ENCODE assay signal across 13 mouse cellular contexts in genomic region chr10:127519903-127520713, GRCm38 (mm10). TPM values are rescaled to one million over a fixed set of nuclear protein-coding genes. Genes with fewer than 3 reads are reported as not detected.
DNase-seq lines count a peak whose midpoint lies in the region; TF ChIP-seq lines count a peak whose summit lies in the region.
"Had no signal": no experiment of that assay in that cellular context is flagged by ENCODE, and none has a peak within 500 bp of the region (broad histone marks: within the 10 kb centered on the region; RNA-seq: fewer than 3 reads in every experiment).

No protein-coding gene starts in this region.

- H3K4me1 ChIP-seq in kidney, adult 2 months (ENCODE audit: control insufficient read depth, insufficient read depth, low read length): peaks cover 15% of the 10 kb centered on the region; the same call in 1 of the 2 replicates
- H3K4me1 ChIP-seq in embryonic fibroblast, embryonic 13.5 days (ENCODE audit: control insufficient read depth, insufficient read depth, low read length): no peaks in the 10 kb centered on the region; the same call in 1 of the 2 replicates

- TF ChIP-seq POLR2A in kidney, adult 2 months (IDR thresholded peaks at IDR 0.05; ENCODE audit: low read depth, low read length): no peak
- no peak for TF ChIP-seq POLR2A in embryonic fibroblast, embryonic 13.5 days (IDR thresholded peaks at IDR 0.05; ENCODE audit: low read depth, low read length)

- H3K27me3 ChIP-seq in kidney, adult 2 months (replicated peaks; ENCODE audit: control insufficient read depth, insufficient read depth, low read length): 0 out of 2 replicates have a peak, but pooled peaks cover under 1% of the 10 kb centered on the region

- peak overlapping the region; percentile 42; the same call in 1 of the 2 replicates for H3K4me3 ChIP-seq in kidney, adult 2 months (ENCODE audit: insufficient read depth, low read depth, low read length)
- peak overlapping the region; percentile 89; the same call in 1 of the 2 replicates for H3K4me3 ChIP-seq in embryonic fibroblast, embryonic 13.5 days (ENCODE audit: insufficient read depth, low read length)

- 85% methylated on average over 37 of the region's 37 CpGs for WGBS in kidney, adult 2 months

- peak; percentile 55 for DNase-seq in cerebellum, adult 9-11 months
- DNase-seq in cerebellum, adult 8-10 months: no peak
- DNase-seq in kidney, adult 2 months: no peak
- DNase-seq in kidney, postnatal 36 days: no peak
- DNase-seq in A20 (ENCODE audit: low read depth, low spot score): peak; percentile 41
- no peak for DNase-seq in ovary, adult 18-20 months (ENCODE audit: low spot score)
- no peak for DNase-seq in layer of hippocampus, postnatal 14 days (ENCODE audit: low spot score in 2 of 2)
- DNase-seq: adrenal gland, postnatal 25 days; cerebellum, adult 9-10 months; lung, adult 18-20 months; midbrain, embryonic 14.5 days had no signal

- TF ChIP-seq CTCF in kidney, adult 2 months (conservative IDR thresholded peaks at IDR 0.05; ENCODE audit: insufficient read depth, insufficient read length, low read depth, low read length): no peak
- no peak for TF ChIP-seq CTCF in embryonic fibroblast, embryonic 13.5 days (IDR thresholded peaks at IDR 0.05; ENCODE audit: borderline replicate concordance, insufficient read depth, low read length)

- peak overlapping the region; percentile 80; the same call in 1 of the 2 replicates for H3K27ac ChIP-seq in kidney, adult 2 months (ENCODE audit: insufficient read depth, low read depth, low read length)
- no peak overlapping the region for H3K27ac ChIP-seq in embryonic fibroblast, embryonic 13.5 days (ENCODE audit: insufficient read depth, low read length)
- H3K27ac ChIP-seq: hindbrain, postnatal 0 days had no signal

- H3K36me3 ChIP-seq in kidney, adult 2 months (ENCODE audit: control insufficient read depth, insufficient read depth, low read length): 0 out of 2 replicates have a peak, but pooled peaks cover 1% of the 10 kb centered on the region

RNA-seq across cellular contexts. Expression of gene Shmt2, which starts 2.1 kb away (rescaled TPM):
- polyA plus RNA-seq in kidney, adult 2 months (2012; rRNA removed): 232 and 274 TPM in 2 replicates
- polyA plus RNA-seq in embryonic fibroblast, embryonic 13.5 days (2011; ENCODE audit: insufficient read length, low read depth, missing spikeins): 147 and 169 TPM in 2 replicates
- 10 to 100 TPM; 33.0 to 35.5 TPM for total RNA-seq in layer of hippocampus, postnatal 14 days (2021)

RNA-seq across cellular contexts. Expression of gene Ndufa4l2, which starts 5.3 kb away (rescaled TPM):
- polyA plus RNA-seq in kidney, adult 2 months (2012; rRNA removed): 24.4 and 27.4 TPM in 2 replicates
- 1.4 and 3.4 TPM in 2 replicates for polyA plus RNA-seq in embryonic fibroblast, embryonic 13.5 days (2011; ENCODE audit: insufficient read length, low read depth, missing spikeins)
- total RNA-seq in layer of hippocampus, postnatal 14 days (2021): 1 to 10 TPM; 4.8 to 6.9 TPM

RNA-seq across cellular contexts. Expression of gene Nxph4, which starts 14.3 kb away (rescaled TPM):
- 2.0 and 2.2 TPM in 2 replicates for polyA plus RNA-seq in kidney, adult 2 months (2012; rRNA removed)
- 1.1 and 1.8 TPM in 2 replicates for polyA plus RNA-seq in embryonic fibroblast, embryonic 13.5 days (2011; ENCODE audit: insufficient read length, low read depth, missing spikeins)
- total RNA-seq in layer of hippocampus, postnatal 14 days (2021): 1 to 10 TPM; 2.7 TPM

RNA-seq across cellular contexts. Expression of gene Stac3, which starts 18.6 kb away (rescaled TPM):
- 1.2 and 3.0 TPM in 2 replicates for polyA plus RNA-seq in kidney, adult 2 months (2012; rRNA removed)
- polyA plus RNA-seq in embryonic fibroblast, embryonic 13.5 days (2011; ENCODE audit: insufficient read length, low read depth, missing spikeins): 3.9 TPM in 2 replicates
- total RNA-seq in layer of hippocampus, postnatal 14 days (2021): 1 to 10 TPM; 5.0 to 6.4 TPM

Comparison
In these comparisons a context has a peak if more than half of its experiments do, and no peak if none do; other contexts are left out.
1. DNase-seq: peak in cerebellum, adult 9-11 months (single experiment) and A20 (single experiment); none in cerebellum, adult 8-10 months (single experiment), kidney, adult 2 months (single experiment), kidney, postnatal 36 days (0 of 2), ovary, adult 18-20 months (single experiment) and layer of hippocampus, postnatal 14 days (0 of 2).